Mouse (Mus musculus): Measurements from ENCODE around the gene Edc3.

GRCm38 (mm10) chr9:57765364-57766351, 57.3 kb downstream of the Edc3 start, which contains the start of gene Clk3:
- TF ChIP-seq CTCF (IDR thresholded peaks at IDR 0.05; ENCODE audit: borderline replicate concordance, control insufficient read depth, extremely low read depth, insufficient read depth, low read length, poor library complexity) (0 out of 2 replicates have a peak, but pooled peaks have one; percentile 25), POLR2A (IDR thresholded peaks at IDR 0.05; ENCODE audit: control insufficient read depth, extremely low read depth, insufficient read depth, low read length, poor library complexity) (no peak)
